Mouse (Mus musculus) c-Kit-positive CD71-positive TER-119-negative erythroid progenitor cells, embryonic 14.5 days (primary cell): ENCODE results near the gene Hoxa4.

Source experiments
- DNase-seq: peaks from one replicate; pipeline ENCODE4 v3.0.0-alpha.2; 2013; ENCODE audit warnings: low read depth

Hoxa4 gene

DNA sequence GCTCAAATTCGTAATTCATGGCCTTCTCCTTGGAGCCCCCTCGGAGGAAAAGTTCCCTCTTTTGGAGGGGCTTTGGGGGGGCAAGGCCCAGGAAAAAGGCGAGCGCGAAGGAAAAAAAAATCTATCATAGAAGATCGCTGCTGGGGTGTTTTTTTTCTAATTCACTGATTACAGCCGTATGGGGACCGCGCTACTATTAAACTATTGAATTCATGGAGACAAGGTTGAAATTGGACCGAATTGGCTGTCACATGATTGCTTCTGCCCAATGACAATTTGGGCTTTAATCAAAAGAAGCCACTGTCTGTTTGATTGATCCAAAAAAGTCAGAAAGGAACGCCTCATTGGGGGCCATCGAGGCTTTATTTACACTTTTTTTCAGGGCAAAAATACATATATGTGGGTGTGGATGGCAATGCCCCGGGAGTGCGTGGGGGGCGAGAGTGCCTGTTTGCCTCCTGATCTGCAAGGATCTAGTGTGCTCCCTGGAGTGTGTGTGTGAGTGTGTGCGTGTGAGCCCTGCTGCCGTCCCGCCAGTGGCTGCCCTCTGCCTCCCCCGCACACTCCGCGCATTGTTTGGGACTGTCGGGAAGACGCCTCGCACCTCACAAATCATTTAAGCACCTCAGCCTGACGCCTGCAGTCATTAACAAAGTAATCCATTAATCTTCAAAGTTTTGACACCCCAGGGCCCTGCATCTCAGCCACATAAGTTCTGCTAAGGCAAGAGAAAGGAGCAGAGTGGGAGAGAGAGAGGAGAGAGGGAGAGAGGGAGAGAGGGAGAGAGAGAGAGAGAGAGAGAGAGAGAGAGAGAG lies 26.7 kb downstream of the Hoxa4 start, which contains the start of gene Hoxa2:
Gene Hoxa2 (minus strand): TSS at position 206 of the 815 bp plus-strand sequence.
- no peak for DNase-seq

DNA sequence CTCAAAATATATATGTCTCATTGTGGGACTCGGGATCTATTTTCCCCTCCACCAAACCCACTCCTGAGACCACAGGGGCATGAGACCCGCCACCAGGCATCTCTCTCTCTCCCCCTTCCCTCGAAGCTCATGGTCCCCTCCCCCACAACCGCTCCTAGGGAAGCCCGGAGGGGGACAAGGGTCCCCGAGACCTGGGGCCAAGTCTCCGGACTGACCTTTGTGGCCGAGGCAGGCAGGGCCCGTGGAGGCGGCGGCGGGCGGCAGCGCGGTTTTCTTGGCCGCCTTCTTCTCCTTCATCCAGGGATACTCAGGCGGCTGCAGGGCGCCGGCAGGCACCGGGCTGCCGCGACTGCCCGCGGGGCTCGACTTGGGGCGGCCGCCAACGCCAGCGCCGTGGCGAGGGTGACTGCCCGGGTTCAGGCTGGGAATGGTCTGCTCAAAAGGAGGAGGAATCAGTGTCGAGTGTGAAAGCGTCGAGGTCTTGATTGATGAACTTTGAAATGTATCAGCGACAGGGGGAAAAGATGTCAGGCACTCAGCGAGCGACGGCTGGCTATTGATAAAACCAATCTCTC lies 27.4 kb downstream of the Hoxa4 start:
- DNase-seq, result no peak

DNA sequence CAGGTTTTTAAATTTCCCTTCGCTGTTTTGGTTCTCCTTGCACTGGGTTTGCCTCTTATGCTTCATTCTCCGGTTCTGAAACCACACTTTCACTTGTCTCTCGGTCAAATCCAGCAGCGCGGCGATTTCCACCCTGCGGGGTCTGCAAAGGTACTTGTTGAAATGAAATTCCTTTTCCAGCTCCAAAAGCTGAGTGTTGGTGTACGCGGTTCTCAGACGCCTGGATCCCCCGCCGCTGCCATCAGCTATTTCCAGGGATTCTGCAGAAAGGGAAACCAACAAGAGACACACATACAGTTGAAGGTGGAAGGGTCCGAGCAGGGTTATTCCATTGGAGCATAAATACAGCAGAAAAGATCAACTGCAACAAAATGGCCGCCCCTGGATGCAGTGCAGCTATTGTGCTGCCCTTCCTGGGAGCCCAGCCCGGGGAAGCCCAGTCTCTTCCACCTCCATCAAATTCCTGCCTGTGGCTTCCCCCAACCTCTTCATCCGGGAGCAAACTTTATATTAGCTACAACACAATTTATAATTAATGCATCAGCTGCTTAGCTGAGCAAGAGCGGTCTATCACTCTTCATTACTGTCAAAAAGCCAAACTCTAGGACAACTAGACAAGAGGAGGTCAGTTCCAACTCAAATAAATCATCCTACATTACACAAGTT lies 28.1 kb downstream of the Hoxa4 start:
- no peak for DNase-seq

DNA sequence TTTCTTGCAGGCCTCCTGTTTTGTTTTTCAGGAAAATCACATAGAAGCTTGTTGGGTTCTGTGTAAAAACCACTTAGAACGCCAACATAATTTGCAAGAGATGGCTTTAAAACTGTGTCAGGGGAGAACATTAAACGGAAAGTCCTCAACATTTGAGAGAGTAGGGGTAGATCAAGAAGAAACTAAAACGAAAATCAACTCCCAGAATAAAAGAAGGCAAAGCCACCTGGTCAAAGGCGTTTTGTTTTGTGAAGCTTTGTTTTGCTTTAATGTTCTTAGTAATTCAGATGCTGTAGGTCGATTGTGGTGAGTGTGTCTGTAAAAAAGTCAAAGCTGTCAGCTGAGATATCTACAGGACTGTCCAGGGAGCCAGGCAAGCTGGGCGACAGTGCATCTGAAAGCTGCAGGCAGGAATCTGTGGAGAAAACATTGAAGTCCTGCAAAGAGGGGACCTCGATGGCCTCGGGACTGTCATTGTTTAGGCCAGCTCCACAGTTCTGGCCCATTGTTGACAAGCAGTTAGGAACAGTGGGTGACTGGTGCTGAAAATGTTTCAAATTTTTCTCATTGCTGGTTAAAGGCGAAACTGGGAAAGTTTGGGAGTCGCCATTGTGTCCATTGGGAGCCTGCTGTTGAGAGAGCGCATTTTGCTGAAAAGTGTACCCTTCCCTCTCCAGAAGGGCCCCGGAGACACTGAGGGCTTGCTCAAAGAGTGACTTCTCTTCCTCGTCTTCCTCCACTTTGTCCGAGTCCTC lies 28.8 kb downstream of the Hoxa4 start:
- DNase-seq, result no peak

DNA sequence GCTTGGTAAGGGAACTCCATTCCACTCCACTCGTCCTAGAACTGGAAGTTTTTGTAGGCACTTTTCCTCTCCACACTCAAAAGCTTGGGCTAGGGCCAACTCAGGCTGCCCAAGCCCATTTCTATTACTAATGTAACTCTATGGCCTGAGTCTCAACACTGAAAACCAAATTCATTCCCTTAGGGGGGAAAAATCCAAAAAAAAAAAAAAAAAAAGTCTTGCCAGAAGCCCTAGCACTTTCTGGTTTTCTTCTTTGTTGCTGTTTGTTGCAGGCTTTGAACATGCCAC lies 29.5 kb downstream of the Hoxa4 start:
- DNase-seq, result no peak

DNA sequence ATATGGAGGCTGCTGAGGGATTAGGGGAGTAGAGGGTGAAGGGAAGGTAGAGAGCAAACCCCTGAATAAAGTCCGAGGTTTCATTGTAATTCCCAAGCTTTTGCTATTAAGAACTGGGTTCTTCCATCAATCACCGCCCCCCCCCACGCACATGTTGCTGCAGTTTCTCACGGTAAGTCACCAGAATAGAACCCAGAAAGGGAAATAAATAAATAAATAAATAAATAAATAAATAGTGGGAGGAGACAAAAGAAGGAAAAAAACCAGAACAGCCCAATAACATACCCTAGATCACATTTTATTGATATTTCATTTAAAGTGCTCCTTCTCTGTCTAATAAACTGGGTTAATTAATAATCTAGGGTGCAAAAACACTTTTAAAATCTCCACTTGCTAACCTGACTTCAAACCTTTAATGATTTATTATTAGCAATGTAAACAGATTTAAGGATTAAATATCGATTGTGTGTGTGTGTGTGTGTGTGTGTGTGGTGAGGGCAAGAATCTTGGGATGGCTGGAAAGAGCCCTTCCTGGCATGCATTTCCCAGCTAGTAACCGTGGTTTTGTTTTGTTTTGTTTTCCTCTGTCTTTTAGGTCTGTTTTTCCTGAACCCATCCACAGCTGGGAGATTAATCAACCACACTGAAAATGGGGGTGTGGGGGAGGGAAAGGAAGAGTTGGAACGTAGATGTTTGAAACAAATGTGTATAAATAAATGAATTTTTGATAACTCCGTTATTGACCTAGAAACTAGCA lies 30.0 kb downstream of the Hoxa4 start:
- DNase-seq, result no peak

DNA sequence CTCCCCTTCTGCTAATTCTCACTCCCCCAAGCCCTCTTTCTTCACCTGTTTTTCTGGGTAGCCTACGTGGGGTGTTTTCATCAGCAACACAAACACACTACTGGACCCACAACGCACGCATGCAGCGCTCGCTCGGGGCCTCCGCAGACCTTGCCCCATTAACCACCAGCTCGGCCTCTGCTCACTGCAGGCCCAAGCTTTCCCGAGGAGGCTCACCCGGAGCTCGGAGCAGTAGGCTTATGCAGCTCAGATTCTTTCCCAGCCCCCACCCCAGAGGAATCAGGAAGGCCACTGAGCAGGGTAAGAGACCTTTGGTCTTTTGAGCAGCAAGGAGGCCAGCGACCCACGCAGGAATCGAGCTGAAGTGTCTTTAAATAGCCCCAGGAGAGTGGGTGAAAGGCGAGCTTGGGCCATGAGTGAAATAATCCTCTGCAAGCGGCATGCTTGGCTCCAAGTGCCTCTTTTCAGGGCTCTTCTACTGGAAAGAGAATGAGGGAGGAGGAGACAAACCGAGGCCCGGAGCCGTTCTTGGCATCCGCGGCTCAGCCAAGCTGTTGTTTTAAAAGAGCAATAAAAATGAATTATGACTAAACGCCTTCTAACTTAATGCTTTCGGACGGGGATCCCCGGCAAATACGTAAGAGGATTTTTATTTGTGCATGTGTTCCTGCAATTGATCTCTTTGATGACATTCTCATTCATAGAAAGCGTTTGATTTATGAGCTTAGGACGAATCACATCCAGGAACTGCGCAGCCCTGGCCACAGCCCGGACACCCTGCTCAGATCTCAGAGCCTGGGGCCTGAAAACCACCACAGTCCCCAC lies 30.8 kb downstream of the Hoxa4 start:
- no peak for DNase-seq

DNA sequence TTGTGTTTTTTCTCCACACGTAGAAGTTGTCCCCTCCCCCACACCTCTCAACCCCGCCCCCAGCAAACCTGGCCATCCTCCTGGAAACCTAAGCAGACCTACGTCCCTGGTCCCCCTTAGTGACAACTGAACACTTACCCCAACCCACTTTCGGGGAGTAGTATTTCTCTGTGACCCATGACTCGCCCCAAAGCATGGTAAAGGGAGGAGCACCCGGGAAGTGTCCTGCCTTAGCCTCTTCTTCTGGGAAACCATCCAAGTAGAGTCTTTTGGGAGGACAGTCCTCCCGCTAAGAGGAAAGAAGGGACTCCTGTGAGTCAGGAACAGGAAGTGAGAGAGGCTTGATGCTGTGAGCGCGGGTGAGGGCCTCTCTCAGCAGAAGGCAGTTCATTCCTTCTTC lies 31.6 kb downstream of the Hoxa4 start:
- no peak for DNase-seq

DNA sequence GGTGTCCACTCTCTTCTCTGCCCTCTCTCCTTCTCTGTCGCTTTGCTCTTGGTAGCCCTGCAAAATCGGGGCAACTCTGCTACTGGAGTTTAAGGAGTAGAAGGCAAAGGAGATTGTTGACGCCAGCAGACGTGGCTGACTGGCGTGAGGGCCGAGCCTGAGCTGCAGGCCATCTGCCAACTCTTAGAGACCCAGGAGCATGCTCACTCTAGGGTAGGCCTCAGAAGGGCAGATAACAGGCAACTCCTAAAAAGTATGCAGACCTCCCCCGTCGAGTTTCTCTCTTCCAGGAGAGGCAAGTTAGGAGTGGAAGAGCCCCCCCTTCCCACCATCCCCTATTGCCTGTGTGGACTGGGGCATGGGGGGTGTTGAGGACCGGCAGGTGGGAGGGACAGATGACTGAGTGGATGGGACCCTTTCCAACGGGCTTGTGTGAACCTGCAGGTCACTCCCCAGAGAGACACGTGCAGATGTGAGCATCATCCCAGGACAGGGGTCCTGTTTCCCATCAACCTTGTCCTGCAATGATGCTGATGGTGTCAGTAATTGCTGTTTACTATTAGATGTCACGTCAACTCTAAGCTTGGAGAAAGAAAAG lies 32.3 kb downstream of the Hoxa4 start:
- no peak for DNase-seq

DNA sequence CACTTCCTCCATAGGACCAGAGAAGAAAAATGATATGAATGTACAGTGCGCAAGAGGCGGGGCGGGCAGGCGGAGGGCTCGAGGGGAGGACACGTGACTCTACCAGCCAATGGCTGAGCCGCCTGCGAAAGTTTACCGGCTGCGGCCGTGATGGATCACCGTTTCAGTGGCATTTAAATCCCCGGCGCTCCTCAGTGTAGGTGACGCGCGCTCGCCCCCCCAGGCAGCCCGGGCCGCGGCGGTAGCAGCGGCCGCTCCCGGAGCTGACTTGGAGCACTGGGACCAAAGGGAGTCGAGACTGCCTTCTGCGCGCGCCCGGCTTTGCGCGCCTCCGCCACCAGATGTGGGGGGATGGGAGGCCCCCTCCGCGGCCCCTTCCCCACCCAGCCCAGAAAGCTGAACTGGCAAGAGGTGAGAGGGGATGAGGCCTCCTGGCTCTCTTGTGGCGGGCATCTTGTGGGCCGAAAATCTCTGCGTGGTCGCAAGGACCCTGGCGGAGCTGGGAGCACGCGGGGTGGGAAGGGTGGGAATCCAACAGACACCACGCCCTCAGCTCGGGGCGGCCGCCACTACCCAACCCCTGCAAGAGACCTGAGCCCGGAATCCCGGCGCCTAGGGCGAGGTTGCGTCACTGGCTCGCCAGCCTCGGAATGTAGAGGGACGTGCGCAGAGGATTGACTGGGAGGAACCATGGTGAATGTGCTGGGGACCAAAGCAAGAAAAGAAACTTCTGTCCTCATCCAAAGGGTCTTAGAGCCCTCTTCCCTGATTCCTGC lies 33.1 kb downstream of the Hoxa4 start, which contains the start of gene Hoxa1:
Gene Hoxa1 (minus strand): TSS at position 42 of the 776 bp plus-strand sequence.
- peak; percentile 15 for DNase-seq

DNA sequence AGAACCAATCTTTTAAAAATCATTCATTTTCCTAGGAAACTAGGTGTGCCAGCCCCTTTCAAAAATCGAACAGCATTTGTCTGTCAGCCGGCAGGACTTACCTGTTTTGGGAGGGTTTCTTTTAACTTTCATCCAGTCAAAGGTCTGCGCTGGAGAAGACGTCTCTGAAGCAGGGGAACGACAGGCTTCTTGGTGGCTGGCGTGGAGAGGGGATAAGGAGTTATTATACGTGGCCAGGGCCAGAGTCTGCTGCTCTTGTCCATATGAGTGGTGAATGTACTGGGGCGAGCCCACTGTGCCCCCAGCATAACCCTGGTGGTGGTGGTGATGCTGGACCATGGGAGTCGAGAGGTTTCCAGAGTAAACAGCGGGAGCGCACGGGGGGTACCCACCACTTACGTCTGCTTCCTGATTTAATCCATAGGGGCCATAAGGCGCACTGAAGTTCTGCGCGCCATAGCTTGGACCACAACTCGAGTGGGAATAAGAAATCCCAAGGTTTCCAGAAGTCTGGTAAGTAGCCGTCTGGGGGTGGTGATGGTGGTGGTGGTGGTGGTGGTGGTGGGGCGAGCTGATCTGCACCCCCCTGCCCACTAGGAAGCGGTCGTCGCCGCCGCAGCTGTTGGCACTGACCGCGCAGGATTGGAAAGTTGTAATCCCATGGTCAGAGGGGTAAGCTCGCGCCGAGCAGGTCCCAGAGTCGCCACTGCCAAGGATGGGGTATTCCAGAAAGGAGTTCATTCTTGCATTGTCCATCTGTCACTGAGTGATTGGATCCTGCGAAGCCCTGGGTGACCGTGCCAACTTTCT lies 33.9 kb downstream of the Hoxa4 start:
- no peak for DNase-seq

DNA sequence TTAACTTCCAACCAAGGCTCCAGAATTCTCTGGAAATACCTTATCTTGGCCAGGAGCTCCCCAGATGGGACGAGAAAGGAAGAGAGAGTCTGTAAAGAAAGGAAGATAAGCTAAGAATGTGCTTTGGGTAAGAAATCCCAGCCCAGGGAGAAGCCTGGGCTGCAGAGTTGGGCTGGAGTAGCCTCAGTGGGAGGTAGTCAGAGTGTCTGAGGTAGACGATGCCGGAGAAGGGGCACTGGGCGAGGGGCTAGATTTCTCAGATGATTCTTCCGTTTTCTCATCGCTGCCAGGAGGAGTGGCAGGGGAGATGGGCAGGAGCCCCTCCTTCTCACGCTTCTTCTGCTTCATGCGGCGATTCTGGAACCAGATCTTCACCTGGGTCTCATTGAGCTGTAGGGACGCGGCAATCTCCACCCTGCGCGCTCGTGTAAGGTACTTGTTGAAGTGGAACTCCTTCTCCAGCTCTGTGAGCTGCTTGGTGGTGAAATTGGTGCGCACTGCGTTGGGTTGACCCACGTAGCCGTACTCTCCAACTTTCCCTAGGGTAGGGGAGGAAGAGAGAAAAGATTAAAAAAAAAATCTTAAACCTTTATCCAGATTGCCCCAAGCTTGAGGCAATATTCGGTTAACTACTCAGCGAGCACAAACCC lies 34.9 kb downstream of the Hoxa4 start:
- DNase-seq, result no peak

DNA sequence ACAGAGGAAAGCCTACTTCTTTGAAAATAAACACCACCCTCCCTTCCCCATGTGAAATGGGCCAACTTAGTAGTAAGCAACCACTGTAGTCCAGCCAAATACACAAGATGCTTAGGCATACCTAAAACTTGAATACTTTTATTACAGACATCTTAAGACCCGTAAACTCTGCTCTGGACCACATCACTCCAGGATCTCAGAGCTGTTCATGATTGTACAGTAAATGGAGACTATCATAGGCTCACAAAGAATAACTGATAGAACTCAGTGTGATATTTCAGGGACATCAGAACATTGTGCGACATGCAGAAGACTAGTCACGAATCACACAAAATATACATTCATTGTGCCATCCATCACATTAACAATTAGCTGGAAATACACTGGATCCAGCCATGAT lies 36.1 kb downstream of the Hoxa4 start:
- no peak for DNase-seq

DNA sequence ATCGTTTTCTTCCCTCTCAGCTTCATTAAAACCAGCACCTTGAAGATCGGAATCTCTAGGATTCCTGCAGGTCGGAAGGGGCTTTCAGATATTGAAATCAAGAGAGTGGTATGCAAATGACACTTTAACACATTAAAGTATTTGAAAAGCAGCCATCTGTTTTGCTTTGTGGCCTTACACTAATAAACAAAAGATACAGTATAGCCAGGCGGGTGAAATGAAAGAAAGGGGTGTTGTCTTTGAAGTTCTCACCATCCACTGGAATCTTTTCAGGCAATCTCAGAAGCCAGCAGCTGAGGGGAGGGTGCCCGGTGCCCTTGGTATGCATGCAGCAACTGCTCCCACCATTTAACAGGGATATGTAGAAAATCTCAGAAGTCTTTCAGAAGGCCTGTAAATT lies 37.5 kb downstream of the Hoxa4 start:
- DNase-seq, result no peak

DNA sequence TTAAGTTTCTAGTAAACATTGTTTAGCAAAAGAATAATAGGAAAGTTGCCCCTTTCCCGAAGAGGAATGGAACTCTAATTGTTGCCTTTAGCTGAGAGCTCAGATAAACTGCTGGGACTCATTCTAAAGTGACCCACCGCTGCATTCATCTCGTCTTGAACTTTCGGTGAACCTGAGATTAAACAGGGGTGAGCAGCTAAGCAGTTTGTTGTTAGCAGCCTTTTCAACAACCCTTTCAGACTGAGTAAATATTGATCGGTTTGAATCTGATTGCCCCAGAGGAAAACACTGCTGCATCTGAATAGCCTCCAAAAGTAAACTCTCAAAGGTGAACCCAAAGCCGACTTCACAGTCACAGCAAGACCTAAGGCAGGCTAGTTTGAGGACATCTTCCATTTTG lies 38.3 kb downstream of the Hoxa4 start:
- DNase-seq, result no peak

DNA sequence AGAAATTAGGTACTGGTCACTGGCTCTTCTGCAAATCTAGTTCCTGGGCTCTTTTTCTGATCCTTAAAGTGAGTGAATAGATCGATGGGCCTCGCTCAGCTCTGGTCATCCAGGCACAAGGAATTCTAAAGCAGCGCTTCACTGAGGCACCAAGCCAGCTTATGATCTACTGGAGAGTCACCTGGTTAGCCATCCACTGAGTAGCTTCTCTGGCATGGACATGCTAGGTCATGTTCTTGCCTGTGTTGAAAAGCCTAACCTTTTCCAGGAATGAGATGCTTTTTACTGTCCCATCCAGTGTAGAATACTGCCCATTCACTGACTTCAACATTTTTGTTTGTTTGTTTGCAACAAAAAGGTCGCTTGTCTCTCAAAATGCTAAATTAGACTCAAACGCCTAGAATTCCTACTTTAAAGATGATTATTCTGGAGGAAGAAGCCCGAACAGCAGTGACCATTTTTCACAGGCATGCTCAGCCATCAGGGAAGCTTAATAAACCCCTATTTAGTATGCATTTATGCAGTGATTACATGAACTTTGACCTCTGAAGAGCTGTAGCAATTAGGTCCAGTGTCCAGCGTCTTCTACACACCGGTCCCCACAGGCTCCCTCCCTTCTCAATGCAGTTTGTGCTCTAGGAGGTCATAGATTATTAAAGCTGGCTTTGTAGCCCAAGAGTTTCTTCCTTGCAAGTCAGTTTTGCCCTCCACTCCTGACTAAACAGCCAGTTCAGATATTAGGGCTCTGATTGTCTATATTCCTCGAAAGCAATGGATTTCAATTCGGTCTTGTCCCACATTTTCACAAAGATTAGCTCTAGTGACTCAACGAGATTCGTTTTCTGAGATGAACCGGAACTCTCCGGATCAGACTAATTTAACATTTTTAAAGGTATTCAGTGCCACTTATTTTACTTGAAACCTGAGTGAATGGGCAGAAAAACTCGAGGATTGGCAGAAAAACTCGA lies 39.0 kb downstream of the Hoxa4 start:
- DNase-seq, result no peak

DNA sequence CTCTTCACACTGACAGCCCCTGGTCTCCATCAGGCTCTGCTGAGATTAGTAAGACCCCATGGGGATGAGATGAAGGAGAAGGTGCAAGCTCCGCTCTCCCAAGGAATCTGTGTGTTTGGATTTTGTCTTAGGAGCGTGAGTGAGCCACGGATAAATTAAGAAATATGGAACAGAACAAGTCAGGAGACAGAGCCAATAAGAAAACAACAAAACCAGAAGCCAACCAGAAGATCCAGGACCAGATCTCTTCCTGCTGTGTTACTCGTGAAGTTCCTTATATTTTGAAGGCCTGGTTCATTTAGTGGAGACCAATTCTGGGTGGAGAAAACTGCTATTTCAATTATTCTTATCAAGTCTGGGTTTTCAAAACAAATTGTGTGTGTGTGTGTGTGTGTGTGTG lies 40.0 kb downstream of the Hoxa4 start:
- no peak for DNase-seq
